Comparison of ENCODE assay signal across 16 mouse cellular contexts in genomic region chr7:114004171-114004570, GRCm38 (mm10).
DNase-seq lines count a peak whose midpoint lies in the region; ATAC-seq lines count a peak whose summit lies in the region.
"Had no signal": no experiment of that assay in that cellular context is flagged by ENCODE, and none has a peak within 500 bp of the region (broad histone marks: within the 10 kb centered on the region; RNA-seq: fewer than 3 reads in every experiment).

No protein-coding gene starts in this region.

- peak; percentile 20 for DNase-seq in embryonic facial prominence, embryonic 11.5 days (ENCODE audit: low spot score)
- no peak for DNase-seq in embryonic facial prominence, embryonic 10.5 days (ENCODE audit: low spot score)
- DNase-seq in retina, embryonic 14.5 days (ENCODE audit: low spot score): peak; percentile 29
- no peak for DNase-seq in retina, postnatal 1 day
- DNase-seq in kidney, postnatal 10 days: no peak
- DNase-seq in left cerebral cortex, postnatal 14 days (ENCODE audit: low spot score in 2 of 2): no peak
- DNase-seq: cerebellum, postnatal 14 days; kidney, adult 2 months; kidney, postnatal 4 days had no signal

- H3K27me3 ChIP-seq in embryonic facial prominence, embryonic 11.5 days (ENCODE audit: control insufficient read depth, insufficient read depth, low read length): no peaks in the 10 kb centered on the region
- H3K27me3 ChIP-seq in embryonic facial prominence, embryonic 10.5 days (replicated peaks; ENCODE audit: low read depth, poor library complexity, severe bottlenecking): 0 out of 2 replicates have a peak, but pooled peaks cover 8% of the 10 kb centered on the region
- no peaks in the 10 kb centered on the region for H3K27me3 ChIP-seq in hindbrain, embryonic 15.5 days
- H3K27me3 ChIP-seq in neural tube, embryonic 15.5 days (replicated peaks): no peaks in the 10 kb centered on the region
- H3K27me3 ChIP-seq: liver, embryonic 15.5 days had no signal

- no peak for ATAC-seq in embryonic facial prominence, embryonic 11.5 days (replicated peaks; ENCODE audit: insufficient number of reproducible peaks, low FRiP score, low TSS enrichment, low read depth)
- ATAC-seq in hindbrain, embryonic 15.5 days (ENCODE audit: low FRiP score, low read depth): no peak
- ATAC-seq in neural tube, embryonic 15.5 days (ENCODE audit: low FRiP score): no peak
- ATAC-seq: lung, postnatal 0 days had no signal

- H3K36me3 ChIP-seq in embryonic facial prominence, embryonic 11.5 days (replicated peaks; ENCODE audit: control insufficient read depth, insufficient read depth, low read depth, low read length): no peaks in the 10 kb centered on the region
- no peaks in the 10 kb centered on the region for H3K36me3 ChIP-seq in embryonic facial prominence, embryonic 10.5 days (replicated peaks)
- H3K36me3 ChIP-seq in hindbrain, embryonic 15.5 days: no peaks in the 10 kb centered on the region
- H3K36me3 ChIP-seq in neural tube, embryonic 15.5 days: no peaks in the 10 kb centered on the region
- H3K36me3 ChIP-seq: embryonic facial prominence, embryonic 13.5 days; liver, embryonic 15.5 days had no signal

- H3K4me2 ChIP-seq in embryonic facial prominence, embryonic 11.5 days (ENCODE audit: low read depth, low read length): no peak overlapping the region
- H3K4me2 ChIP-seq in hindbrain, embryonic 15.5 days: no peak overlapping the region
- H3K4me2 ChIP-seq in neural tube, embryonic 15.5 days: no peak overlapping the region; the same call in 1 of the 2 replicates
- H3K4me2 ChIP-seq: embryonic facial prominence, embryonic 13.5 days; liver, embryonic 15.5 days had no signal

- no peak overlapping the region for H3K27ac ChIP-seq in embryonic facial prominence, embryonic 11.5 days (replicated peaks; ENCODE audit: low read depth, low read length)
- no peak overlapping the region for H3K27ac ChIP-seq in embryonic facial prominence, embryonic 10.5 days (replicated peaks)
- H3K27ac ChIP-seq in hindbrain, embryonic 15.5 days (replicated peaks): 0 out of 2 replicates have a peak overlapping the region, but pooled peaks have one; percentile 48
- H3K27ac ChIP-seq in neural tube, embryonic 15.5 days (replicated peaks): peak overlapping the region; percentile 18; the same call in 1 of the 2 replicates
- H3K27ac ChIP-seq: embryonic facial prominence, embryonic 13.5 days; liver, embryonic 15.5 days; stomach, postnatal 0 days had no signal

- no peaks in the 10 kb centered on the region for H3K4me1 ChIP-seq in embryonic facial prominence, embryonic 11.5 days (ENCODE audit: control insufficient read depth, insufficient read depth, low read length)
- H3K4me1 ChIP-seq in embryonic facial prominence, embryonic 10.5 days: peaks cover 14% of the 10 kb centered on the region
- H3K4me1 ChIP-seq in hindbrain, embryonic 15.5 days (replicated peaks): peaks cover 8% of the 10 kb centered on the region; the same call in 1 of the 2 replicates
- H3K4me1 ChIP-seq in neural tube, embryonic 15.5 days: peaks cover 23% of the 10 kb centered on the region
- H3K4me1 ChIP-seq: embryonic facial prominence, embryonic 13.5 days; liver, embryonic 15.5 days had no signal

- no peak overlapping the region for H3K4me3 ChIP-seq in embryonic facial prominence, embryonic 11.5 days (ENCODE audit: low read depth, low read length)
- H3K4me3 ChIP-seq in embryonic facial prominence, embryonic 10.5 days: no peak overlapping the region
- no peak overlapping the region for H3K4me3 ChIP-seq in hindbrain, embryonic 15.5 days
- no peak overlapping the region for H3K4me3 ChIP-seq in neural tube, embryonic 15.5 days (replicated peaks)
- H3K4me3 ChIP-seq: embryonic facial prominence, embryonic 13.5 days; liver, embryonic 15.5 days; myocyte had no signal

- 10% methylated on average over 5 of the region's 5 CpGs for WGBS in embryonic facial prominence, embryonic 11.5 days
- WGBS in embryonic facial prominence, embryonic 10.5 days: 20% methylated on average over 5 of the region's 5 CpGs
- WGBS in hindbrain, embryonic 15.5 days: 8% methylated on average over 5 of the region's 5 CpGs
- 17% methylated on average over 5 of the region's 5 CpGs for WGBS in neural tube, embryonic 15.5 days

- intact Hi-C loops in left cerebral cortex, postnatal 14 days (cut with DNase I): no loop called here

- H3K9me3 ChIP-seq in embryonic facial prominence, embryonic 11.5 days (replicated peaks; ENCODE audit: control insufficient read depth, low read length): no peaks in the 10 kb centered on the region
- no peaks in the 10 kb centered on the region for H3K9me3 ChIP-seq in embryonic facial prominence, embryonic 10.5 days
- H3K9me3 ChIP-seq in hindbrain, embryonic 15.5 days: no peaks in the 10 kb centered on the region
- H3K9me3 ChIP-seq in neural tube, embryonic 15.5 days (replicated peaks): no peaks in the 10 kb centered on the region
- H3K9me3 ChIP-seq: liver, embryonic 15.5 days had no signal

- H3K9ac ChIP-seq in embryonic facial prominence, embryonic 11.5 days (replicated peaks; ENCODE audit: low read length): no peak overlapping the region
- H3K9ac ChIP-seq in hindbrain, embryonic 15.5 days: no peak overlapping the region
- H3K9ac ChIP-seq in neural tube, embryonic 15.5 days (replicated peaks): no peak overlapping the region
- H3K9ac ChIP-seq: embryonic facial prominence, embryonic 13.5 days; liver, embryonic 15.5 days had no signal

Comparison
In these comparisons a context has a peak if more than half of its experiments do, and no peak if none do; other contexts are left out.
1. DNase-seq: peak in embryonic facial prominence, embryonic 11.5 days (single experiment) and retina, embryonic 14.5 days (single experiment); none in embryonic facial prominence, embryonic 10.5 days (single experiment), retina, postnatal 1 day (single experiment), kidney, postnatal 10 days (single experiment) and left cerebral cortex, postnatal 14 days (0 of 2).
2. H3K27ac ChIP-seq: peak in hindbrain, embryonic 15.5 days (single experiment) and neural tube, embryonic 15.5 days (single experiment); none in embryonic facial prominence, embryonic 11.5 days (single experiment) and embryonic facial prominence, embryonic 10.5 days (single experiment).